Mouse (Mus musculus) erythroblast, adult 5-6 weeks (primary cell): Measurements from ENCODE around the gene Oaz1. TPM values are rescaled to one million over a fixed set of nuclear protein-coding genes. Genes with fewer than 3 reads are reported as not detected.
A peak's percentile ranks its signal among the peaks of the same experiment; 100 is the strongest.

Experiments
- ATAC-seq: replicated peaks from 2 replicates; pipeline ENCODE4 v1.8.0; 2016; ENCODE audit warnings: moderate number of reproducible peaks, mild to moderate bottlenecking, moderate TSS enrichment, inconsistent platforms; ENCODE audit not compliant: poor library complexity, low FRiP score, severe bottlenecking
- total RNA-seq, 2 experiments: library from RNA; stranded (forward) in 1 of 2; stranded (reverse) in 1 of 2; fragments of 150-400 nt in 1 of 2; fragments of 200-764, 138-1000 nt in 1 of 2; gene quantifications; 2 replicates each; pipeline versions ENCODE4 v1.2.3 to v1.2.4; 2015 to 2017; ENCODE audit warnings: low replicate concordance in 2 of 2

Oaz1 gene
- total RNA-seq, 2 experiments from 2014 or later: 242 to 1,067 TPM

DNA sequence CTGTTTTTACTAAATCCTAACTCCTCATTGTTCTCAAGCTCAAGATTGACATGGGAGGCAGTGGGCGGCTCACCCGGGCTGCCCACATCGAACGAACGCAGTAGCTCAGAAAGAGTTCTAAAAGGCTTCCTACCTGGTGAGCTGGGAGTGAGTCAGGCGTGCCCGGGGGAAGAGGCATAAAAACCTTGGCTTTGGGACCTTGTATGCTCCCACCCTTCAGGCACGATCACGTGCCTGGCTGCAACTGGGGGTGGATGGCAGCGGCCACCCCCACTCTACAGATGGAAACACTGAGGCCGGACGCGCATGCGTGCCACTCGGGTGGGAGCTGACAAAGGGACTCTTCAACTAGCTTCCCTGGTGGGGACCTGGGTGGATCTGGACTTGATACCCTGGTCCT lies 15.9 kb downstream of the Oaz1 start:
- ATAC-seq: no peak

DNA sequence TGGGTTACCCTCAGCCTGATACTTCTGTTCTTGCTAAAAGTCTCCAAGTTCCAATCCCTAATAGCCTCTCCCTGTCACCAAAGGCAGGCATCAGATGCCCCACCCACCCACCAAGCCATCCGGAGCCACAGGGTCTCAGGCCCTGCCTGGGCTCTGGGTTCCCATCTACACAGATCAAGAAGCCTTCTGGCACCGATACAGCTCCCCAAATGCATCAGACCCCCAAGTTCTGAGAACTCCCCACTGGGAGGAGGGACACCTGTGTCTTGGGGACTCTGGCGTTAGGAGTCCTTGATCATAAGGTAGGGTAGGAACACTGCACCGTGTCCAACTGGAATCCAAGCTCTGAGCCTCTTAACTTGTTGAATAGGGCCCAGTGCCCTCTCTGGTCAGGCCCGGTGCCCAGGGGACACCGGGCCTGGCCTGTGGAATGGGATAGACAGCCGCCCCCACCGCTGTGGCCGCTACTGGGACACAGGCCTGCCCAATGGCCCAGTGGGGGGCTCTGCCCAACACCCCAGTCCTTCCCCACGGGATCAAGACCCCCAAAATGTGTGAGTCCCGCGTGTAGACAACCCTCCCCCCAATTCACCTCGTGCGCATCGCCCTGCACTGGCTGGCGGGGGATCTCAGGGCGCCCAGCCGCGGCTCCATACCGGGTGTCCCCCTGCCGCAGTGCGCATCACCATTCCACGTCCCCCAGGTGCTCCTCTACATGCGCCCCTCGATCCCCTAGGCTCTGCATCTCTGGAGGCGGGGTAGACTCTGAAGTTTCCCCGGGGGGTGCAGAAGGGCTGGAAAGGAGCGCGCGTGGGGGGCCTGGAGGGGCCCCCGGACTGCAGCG lies 16.9 kb downstream of the Oaz1 start:
- no peak for ATAC-seq

DNA sequence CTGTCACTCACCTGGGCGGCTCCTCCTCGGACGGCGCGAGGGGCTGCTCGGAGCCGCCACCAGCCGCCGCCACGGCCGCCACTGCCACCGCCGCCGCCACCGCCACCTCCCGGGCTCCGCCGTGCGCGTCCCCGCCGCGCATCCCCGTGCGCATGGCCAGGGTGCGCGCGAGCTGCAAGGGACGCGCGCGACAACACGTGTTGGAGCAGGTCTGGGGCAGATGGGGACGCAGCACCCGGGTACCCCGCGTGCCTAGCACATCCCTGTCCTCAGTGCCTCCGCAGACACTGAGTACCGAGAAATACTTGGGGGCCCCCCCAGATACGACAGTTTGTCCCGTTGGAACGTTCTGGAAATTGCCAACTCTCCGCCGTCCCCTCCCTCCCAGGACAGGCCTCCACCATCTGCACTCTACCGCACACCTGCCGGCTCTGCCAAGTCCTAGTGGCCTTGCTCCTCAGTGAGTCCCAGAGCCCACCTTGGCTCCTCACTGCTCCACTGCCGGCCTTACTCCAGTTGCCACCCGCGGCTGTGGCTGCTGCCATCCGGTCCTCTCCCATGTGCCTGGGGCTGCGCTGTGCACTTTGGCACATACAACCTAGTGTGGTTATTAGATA lies 17.6 kb downstream of the Oaz1 start, which contains the start of gene Lingo3:
TSS of gene Lingo3 (minus strand) at position 109 of the 617 bp plus-strand sequence.
- no peak for ATAC-seq

DNA sequence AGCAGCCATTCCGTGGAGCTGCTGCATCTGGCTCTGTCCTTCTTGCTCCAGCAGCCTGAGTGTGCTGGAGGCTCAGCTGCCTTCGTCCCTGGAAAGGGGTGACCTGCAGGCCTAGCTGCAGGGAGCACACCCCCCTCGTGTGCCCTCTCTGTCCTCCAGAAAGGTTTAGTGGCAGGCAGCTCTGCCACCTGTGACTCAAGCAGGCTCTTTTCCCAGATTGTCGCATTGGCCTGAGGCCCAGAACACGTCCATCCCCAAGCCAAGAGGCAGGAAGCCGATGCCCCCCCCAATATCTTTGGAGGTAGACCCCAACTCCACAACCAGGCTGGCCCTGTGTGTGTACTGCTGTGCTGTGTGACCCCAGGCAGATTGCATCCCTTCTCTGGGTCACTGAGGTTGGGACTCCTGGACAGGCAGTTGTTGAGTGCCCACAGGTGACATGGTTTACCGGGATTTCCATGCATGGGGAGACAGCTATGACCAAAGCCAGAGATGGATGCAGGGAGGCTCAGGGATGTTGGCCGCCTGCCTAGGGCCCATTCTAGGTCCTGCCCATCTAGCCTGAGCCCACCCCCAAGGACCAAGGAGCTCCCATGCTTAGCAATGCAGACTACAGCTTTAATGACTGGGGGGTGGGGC lies 18.7 kb downstream of the Oaz1 start:
- no peak for ATAC-seq

DNA sequence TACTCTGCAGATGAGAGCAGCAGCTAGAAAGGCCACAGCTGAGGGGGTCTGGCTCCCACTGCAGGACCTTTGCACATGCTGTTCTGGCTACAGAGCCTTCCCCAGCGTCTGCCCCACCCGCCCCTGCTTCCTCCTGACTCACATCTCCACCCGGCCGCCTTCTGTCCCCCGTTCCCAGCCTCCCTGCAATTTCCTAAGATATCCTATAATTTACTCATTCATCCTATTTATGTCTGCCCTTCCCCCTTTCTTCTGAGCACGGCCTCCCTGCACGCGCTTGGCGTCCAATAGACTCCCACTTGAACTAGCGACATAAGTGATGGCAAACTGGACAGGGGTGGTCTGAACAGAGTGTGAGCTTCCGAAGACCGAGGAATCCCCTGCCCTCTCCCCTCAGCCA lies 19.3 kb downstream of the Oaz1 start:
- no peak for ATAC-seq

DNA sequence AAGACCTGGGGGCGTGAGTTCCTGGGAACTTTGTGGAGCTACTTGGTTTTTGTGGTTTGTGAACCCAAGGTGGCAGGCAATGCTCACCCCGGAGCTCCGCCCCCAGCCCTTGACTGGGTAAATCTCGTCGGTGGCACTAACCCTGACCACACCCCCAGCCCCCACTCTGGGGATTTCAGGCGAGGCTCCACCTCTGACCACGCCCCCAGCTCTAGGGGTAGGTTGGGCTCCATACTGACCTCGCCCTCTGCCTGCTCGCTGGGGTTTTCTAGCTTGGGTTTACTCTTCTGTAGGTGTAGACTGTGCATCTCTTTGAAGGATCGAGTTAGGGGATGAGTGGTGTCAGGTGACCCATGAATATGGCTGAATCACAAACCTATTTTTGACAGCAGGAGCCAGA lies 22.1 kb downstream of the Oaz1 start:
- ATAC-seq: peak; percentile 63

DNA sequence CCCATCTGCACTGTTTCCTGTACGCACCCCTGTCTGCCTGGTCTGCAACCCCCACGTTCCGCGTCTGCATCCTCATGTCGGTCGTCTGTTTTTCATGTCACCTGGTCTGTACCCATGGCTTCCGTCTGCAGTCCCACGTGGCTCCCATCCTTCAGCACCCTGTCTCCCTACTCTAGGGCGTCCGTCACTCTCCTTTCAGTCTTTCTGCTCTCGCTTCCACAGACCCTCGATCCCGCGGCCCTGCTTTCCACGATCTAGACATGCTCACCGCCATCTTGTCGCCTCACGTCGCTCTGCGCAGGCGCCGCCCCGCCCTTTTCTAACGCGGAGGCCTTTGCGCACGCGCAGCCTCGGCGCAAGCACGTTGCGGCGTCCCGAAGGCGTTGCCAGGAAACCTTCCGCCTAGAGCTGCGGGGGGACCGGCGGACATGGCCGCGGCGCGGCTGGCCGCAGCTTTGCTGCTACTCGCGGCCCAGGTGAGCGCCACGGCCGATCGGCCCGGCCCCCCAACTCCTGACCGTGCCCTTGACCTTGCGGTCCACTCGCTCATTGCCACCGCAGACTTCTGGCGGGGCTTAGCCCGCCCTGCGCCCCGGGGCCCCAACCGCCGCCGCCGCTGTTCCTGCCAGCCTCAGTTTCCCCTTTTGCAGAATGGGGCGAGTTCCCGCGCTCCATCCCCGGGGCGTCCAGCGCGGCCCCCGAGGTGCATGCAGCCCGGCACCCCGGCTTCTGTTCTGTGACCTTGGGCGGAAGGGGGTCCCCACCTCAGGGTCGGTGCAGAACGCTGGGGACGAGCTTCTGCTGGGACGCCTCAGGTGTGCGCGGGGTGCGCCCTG lies 28.7 kb downstream of the Oaz1 start, which contains the start of the genes Lsm7 and Sppl2b:
TSS of gene Lsm7 (minus strand) at position 297 of the 836 bp plus-strand sequence.
TSS of gene Sppl2b (plus strand) at position 363 of the 836 bp plus-strand sequence.
- ATAC-seq: peak; percentile 33

DNA sequence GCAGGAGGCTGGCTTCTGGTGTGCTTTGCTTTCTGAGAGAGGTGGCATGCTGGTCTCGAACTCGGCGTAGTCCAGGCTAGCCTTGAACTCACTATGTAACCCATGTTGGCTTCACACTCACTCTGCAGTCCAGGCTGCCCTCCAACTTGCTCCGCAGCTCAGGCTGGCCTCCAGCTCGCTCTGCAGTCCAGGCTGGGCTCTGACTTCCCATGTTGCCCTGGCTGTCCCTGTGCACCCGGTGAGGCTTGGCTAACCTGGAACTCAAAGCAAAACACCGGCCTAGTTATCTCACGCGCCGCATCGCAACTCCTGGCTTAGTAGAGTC lies 29.3 kb downstream of the Oaz1 start:
- 0 out of 2 replicates have a peak, but pooled peaks have one; percentile 0 for ATAC-seq

DNA sequence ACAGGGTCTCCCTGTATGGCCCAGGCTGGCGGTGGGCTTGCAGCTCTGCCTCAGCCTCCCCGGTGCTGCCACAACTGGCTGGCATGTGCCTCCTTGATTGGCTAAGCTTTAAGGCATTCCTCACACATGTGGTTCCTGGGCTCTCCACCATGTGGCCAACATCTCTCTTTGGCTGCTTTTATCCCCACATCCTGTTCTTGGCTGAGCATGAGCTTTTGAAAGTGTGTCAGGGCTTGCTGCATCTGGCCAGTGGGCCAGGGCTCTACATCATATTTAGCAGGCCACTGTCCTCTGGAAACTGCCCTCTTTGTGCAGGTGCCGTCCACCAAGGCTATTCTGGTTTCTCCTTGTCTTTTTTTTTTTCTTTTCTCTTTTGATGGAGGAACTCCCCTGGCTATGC lies 29.8 kb downstream of the Oaz1 start:
- ATAC-seq: peak; percentile 20

DNA sequence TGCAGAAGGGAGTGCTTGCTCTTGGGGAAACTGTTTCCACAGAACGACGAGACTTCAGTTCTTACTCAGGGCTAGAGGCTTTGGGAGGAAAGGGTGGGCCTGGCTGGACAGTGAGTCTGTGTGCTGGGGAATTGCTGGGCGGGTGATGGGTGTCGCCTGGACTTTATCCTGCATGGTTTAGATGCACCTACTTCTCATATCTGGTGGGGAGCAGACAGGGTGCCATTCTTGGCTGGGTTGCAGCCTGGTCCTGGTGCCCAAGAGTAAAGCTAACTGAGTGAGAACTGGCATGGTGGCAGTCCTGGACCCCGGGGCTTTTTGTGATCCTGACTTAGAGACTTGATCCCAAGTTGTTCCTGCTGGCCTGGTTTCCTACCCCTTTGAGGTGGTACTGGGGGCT lies 30.5 kb downstream of the Oaz1 start:
- ATAC-seq: peak; percentile 43

DNA sequence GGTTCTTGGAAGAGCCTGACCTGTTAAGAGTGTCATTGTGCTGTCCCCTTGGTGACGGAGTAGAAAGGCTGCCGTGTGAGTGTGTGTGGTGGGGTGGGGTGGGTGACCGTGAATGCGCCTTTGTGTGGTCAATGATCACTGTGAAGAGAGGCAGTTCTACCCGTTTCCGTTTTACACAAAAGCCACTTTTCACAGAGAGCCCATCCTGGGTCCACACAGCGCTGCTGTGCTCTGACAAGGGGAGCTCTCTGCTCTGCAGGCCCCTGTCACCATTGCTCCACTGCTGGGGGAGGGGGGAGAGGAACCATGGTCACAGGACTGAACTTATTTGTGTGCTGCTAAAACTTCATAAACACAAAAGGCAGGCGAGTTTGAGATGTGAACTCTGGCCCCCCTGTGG lies 30.9 kb downstream of the Oaz1 start:
- no peak for ATAC-seq

DNA sequence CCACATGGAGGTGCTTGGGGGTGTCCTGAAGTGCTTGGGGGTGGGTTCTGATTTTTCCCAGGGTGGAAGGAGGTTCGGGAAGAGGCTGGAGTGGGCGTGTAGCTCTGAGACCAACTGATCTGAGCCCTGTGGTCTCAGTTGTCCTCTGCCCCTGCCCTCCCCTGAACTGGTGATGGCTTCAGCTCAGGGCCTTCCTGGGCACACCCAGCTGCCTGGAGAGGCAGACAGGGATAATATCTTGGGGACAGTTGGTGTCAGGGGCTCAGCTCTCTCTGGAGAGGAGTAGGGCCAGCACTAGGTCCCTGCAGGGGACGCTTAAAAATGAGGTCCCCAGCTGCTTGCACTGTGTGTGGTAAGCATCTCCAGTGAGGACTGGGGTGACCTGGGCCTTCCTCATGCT lies 31.4 kb downstream of the Oaz1 start:
- ATAC-seq: peak; percentile 35

DNA sequence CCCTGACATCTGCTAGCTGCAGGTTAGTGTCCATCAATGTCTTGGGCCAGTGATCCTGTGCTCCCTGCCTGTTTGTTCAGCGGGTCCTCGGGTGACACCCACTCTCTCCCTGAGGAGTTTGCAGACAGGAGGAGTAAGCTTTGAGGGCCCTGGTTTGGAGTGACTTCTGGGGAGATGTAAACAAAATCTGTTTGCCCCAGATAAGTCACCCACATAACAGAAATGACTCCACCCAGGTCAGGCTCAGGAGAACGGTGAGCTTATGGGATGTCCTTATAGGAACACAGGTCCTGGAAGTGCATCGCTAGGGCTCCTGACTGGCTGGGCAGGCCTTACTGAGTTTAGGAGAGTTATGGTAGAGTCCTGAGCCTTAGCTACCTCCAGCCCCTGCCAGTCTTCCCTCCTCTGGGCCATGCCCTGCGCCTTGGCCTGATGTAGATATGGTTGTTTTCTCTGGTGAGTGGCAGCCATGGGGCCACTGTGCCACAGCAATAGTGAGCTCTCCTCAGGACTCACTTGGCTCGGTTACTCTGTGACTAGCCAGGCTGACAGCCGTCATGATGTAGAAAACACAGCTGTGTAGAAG lies 32.0 kb downstream of the Oaz1 start:
- ATAC-seq: peak; percentile 57

DNA sequence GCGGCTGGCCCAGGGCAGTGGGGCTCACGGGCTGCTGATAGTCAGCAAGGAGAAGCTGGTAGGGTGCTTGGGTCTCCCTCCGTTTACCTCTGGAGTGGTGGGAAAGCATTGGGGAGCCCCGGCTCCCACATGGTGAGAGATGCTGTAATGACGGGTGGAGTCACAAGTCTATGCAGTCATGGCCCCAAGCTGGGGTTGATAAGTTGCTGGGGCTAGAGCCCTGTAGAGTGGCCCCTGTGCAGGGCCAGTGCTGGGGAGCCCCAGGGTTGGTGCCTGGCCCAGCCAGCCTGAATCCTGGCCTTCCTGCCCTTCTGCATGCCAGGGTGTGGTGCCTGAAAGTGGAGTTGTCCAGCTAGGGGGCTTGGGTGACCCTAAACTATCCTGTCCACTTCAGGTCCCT lies 35.8 kb downstream of the Oaz1 start:
- ATAC-seq: no peak

DNA sequence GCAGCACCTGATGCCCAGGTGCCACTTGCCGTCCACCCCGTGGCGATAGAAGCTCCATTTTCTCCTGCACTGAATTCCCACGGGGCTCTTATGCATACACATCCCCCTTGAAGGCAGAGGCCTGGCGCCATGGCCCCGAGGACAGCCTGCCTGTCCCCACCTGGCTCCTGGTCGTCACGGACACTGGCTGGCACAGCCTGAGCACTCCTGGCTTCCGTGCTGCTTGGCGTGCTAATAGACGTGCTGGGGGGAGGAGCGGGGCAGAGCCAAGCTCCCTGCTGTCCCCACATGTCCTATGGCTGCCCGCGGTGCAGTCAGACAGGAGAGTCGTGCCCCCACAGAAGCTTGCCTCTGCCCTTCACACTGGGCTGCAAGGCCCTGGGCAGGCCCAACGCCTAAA lies 38.0 kb downstream of the Oaz1 start:
- no peak for ATAC-seq

DNA sequence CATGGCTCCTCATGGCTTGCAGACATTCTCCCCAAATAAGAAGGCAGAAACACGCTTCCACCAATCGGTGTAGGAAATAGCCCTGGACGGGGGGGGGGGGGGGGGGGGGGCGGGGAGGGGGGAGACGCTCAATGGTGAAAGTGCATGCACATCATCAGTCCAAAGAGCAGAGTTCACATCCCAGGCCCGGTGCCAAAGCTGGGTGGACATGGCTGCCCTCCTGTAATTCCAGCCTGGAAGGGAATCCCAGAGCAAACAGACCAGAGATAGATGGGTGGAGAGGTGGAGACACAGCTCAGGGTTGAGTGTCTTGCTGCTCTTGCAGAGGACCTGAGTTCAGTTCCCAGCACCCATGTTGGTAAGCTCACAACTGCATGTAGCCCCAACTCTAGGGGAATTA lies 44.5 kb downstream of the Oaz1 start:
- no peak for ATAC-seq

DNA sequence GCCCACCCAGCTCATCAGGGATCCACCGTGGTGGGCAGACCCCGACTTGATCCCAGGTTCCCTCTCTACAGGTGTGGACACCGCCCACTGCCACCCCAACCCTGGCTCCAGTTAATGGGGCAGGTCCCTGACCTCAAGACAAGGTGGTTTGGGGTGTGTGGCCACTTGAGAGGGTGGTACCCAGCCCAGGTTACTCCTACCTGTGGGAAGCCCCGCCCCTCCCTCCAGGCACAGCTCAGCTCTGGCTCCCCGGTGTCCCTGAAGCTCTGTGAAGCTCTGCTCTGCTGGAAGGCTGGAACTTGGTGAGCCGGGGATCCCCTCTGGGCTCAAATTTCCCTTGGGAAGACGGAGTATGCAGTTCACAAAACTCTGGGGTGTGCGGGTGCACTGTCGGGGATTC lies 45.1 kb downstream of the Oaz1 start, which contains the start of gene Tmprss9:
TSS of gene Tmprss9 (plus strand) at position 268 of the 400 bp plus-strand sequence.
- peak; percentile 25 for ATAC-seq

DNA sequence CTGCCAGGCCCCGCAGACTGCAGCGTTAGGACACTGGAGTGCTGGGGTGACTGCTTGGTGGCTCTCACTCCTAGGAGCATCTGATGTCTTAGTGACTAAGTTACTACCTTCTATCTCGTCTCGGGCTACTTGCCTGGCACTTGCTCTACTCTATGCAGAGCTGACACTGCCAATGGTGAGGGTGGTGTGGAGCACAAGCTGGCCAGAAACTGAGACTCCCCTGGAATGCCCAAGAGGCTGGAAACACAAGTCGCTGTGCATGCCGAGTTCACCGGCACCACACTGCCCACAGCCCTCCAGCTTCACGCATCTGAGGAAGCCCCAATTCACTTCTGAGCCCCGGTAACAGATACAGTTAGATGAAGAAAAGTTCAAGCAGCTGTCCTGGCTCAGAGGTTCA lies 47.6 kb downstream of the Oaz1 start:
- ATAC-seq: no peak

DNA sequence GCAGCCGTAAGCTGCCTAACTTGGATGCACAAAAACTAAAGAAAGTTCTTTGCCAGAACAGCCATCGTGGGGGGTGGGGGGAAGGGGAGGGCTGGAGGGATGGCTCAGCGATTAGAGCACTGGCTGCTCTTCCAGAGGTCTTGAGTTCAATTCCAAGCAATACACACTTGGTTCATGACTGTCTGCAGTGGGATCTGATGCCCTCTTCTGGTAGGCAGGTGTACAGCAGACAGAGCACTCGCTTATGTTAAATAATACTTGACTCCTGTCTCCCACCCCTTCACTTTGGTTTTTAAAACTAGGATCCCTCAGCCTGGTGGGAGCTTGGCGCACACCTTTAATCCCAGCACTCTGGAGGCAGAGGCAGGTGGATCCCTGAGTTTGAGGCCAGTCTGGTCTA lies 49.6 kb downstream of the Oaz1 start:
- ATAC-seq: peak; percentile 45; the same call in 1 of the 2 replicates

DNA sequence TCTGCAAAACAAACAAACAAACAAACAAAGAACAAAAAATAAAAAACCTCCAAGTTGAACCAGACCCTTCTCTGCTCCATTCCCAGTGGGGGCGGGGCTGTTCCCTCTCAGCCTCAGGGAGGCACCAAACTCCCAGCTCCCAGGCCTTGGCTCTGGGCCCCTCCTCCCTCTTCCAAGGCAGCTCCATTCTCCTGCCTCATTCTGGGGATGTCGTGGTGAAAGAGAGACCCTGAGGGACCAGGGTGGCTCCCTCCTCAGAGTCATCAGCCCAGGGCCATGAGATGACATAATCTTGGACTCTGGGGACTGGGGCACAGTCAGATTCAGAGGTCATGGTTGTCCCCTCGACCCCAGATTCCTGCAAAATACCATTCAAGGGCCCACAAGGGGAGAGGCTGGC lies 50.1 kb downstream of the Oaz1 start:
- no peak for ATAC-seq
